Mouse (Mus musculus) cerebral cortex, adult 2 months (tissue): ENCODE data around the gene Trmt1.

Experiments
- WGBS: fragments of 180-500 bp; shearing (Covaris S2); methylation state at CpG from one replicate; pipeline ENCODE4 v1.1.7; 2018; 5-methylcytosine and 5-hydroxymethylcytosine counted together

The Trmt1 gene

DNA sequence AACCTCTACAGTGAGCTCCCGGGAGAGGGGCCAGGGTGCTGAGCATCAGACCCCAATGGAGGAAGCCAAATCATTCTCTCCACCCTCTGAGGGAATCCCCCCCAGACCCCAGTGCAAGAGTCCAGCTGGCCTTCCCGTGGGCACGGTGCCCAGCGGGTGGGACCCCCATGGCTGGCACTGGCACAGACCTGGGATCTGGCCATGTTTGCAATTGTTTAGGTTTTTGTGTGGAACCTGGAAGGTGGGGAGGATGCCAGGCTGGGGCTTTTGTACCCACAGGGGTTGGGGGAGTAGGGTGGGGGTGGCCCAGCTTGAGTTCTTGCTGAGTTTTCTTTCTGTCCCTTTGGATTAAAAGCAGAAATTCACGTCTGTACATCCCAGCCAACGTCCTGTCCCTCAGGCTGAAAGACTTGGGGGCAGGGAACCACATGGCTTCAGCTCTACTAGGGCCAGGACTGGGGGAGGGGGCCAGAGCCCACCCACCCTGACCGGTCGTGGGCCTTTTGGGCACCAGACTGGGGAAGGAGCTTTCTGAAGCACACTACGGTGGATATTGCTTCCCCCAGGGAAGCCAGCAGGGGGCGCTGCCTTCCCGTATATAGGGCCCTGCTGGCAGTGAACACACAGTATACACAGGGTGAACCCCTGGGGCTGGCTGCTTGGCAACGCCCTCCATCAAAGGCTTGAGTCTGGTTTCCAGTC is 22.8 kb downstream of the Trmt1 start:
- 13% methylated on average over 12 of the region's 12 CpGs for WGBS

DNA sequence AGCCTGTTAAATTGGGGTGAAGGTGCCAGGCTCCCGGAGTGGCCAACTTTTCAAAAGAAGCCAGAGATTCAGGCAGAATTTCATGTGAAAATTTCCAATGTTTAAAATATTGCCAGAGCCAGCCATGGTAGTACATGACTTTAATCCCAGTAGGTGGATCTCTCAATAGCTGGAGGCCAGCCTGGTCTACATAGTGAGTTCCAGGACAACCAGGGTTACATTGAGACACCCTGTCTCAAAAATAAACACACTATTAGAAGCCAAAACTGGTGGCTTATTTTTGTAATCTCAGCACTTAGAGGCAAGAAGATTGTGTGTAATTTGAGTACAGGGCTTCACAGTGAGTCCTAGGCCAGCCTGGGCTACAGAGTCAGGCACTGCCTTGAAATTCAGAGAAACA is 23.8 kb downstream of the Trmt1 start:
- whole genome bisulfite sequencing = 68% methylated on average over 1 of the region's 1 CpGs

DNA sequence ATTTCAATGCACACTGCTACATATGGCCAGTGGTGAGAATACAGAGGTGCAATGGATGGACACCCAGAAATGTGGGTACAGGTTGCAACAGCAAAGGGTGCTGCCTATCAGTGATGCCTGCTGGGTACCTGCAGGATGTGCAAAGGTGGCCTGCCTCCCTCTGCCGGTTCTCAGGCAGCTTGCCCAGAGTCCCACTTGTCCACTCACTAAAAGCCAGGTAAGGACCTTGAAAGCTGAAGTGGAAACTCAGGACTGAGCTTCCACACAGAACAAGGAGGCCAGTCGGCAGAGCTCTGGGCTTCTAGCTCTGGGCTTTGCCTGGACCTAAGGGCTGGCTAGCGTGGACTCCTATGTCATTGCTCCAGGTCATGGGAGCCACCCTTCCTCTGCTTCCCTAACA is 25.2 kb downstream of the Trmt1 start:
- WGBS = 36% methylated on average over 3 of the region's 3 CpGs

- WGBS = 15% methylated on average over 11 of the region's 11 CpGs
These were observed 26.0 kb downstream of the Trmt1 start for GRCm38 (mm10) chr8:84711933-84712758.

GRCm38 (mm10) chr8:84712759-84713120 is 26.6 kb downstream of the Trmt1 start:
- 17% methylated on average over 3 of the region's 3 CpGs for WGBS

DNA sequence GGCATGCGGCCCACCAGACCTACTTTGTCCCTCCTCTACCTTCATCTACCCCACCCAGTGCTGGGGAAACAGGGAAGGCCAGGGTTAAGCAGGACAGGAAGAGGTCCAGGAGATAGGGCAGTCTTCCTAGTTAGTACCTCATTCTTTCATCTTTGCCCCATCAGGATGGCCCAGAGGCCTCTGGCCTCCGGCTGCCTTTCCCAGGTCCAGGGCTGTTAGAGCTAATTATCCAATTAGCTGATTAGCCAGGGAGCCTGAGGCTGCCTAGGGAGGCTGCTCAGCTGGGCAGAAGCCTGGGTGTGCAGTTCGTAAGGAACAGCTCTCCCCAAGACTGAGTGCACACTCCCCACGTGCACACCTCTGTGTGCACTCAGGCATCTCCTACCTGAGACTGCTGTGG is 27.3 kb downstream of the Trmt1 start:
- WGBS = 53% methylated on average over 4 of the region's 4 CpGs

DNA sequence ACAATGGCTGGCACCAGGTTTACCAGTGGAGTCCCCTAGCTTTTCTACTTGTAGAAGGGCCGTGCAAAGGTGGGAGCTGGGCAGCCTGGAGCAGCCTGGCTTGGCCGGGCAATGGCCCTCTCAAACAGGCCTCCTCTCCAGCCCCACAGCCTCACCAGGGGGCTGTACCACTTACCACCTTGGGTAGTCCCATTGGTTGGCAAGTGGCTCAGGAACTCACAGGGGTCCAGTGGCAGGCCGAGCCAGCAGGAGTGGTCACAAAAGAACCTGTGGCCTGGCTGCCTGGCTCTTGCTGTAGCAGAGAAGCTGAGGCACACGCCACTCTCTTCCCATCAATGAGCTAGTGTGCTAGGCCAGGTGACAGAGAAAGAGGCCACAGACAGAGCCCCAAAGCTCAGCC is 28.1 kb downstream of the Trmt1 start:
- WGBS = 65% methylated on average over 4 of the region's 4 CpGs

DNA sequence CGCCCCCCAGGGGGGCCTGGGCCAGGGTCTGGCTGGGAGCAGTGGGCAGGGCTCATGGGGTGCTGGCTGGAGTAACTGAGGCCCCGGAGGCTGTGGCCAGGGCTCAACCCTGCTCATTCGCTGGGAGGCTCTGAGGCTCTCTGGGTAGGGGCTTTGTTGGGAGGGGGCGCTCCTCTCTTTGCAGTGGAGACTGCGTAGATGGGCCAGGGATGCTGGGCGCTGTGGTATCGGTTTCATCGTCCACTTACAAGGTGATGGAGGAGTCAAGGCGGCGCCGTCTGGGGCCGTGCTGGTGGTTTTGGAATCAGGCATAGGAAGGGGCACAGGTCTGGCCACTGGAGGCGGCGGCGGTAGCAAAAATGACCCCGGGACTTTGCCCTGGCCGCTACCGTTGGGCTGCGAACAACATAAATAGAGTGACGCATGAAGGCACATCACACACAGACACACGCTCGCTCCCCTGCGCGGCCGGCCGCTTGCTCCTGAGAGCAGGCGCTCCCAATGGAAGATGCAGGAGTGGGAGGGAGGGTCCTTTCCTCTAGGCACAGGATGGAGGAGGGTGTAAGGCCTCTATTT is 29.9 kb downstream of the Trmt1 start:
- WGBS = 49% methylated on average over 27 of the region's 27 CpGs

- 59% methylated on average over 11 of the region's 11 CpGs for WGBS
These were observed 30.7 kb downstream of the Trmt1 start for GRCm38 (mm10) chr8:84716790-84717189.

GRCm38 (mm10) chr8:84718476-84718875 is 32.4 kb downstream of the Trmt1 start:
- 69% methylated on average over 5 of the region's 5 CpGs for WGBS

DNA sequence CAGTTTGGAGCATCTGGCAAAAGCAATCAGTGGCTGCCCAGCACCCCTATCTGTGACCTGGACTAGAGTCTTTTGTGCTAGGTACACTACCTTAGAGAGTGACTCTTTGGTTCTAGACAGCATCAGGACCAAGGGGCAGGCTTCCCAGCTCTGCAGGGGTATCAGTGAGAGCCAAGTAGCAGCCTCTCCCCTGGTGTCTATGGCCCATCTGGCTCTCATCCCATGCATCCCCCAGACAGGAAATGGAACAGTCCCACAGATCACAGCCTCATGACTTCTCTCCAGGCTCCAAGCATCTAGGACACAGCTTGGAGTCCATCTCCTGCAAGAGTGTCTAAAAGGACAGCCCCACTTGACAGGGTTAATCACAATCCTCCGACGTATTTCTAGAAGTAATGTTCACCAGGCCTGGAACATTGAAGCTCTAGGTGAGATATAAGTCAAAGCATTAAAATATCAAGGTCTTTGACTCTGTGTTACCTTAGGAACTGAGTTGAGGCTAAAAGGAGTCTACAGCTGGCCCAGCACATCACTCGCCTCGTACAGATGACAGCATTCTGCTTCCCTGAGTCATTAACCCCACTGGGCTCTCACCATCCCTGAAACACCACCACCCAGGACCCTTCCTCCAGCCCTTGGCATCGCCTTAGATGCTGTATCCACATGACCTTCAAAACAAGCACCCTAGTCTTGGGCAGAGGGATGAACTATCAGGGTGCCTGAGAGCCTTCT is 33.0 kb downstream of the Trmt1 start:
- WGBS = 64% methylated on average over 5 of the region's 5 CpGs

- 36% methylated on average over 6 of the region's 6 CpGs for WGBS
These were observed 36.4 kb downstream of the Trmt1 start for GRCm38 (mm10) chr8:84722530-84722849.

DNA sequence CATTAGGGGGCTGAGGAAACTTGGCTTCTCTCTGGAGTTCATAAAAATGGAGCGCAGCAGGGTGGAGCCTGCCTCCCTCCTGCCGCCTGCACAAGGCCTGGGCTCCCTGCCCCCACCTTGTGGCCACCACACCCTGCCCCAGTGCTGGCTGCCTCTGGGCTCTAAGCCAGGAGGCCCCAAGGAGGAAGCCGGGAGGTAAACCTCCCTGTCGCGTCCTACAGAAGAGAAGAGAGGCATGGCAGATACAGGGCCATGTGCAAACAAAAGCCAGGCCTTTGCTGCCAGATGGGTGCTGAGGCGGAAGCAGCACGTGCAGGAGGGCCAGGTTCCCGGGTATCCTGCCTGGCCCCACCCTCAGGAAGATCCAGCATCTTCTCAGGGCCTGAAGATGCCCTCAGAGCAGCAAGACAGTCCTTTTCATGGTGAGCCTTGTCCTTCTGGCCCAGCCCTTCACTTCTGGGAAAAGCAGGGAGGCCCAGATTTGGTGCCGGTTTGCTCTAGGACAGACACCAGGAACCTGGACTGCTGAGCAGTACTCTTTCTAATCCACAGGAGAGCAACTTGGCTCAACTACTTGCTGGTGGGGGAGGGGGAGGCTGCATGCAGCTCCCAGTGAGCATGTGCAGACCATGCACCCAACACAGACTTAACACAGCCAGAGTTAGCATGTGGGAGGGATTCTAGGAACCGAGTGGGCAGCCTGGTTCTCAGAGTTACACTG is 36.9 kb downstream of the Trmt1 start, which contains the start of gene G430095P16Rik:
G430095P16Rik (plus strand) TSS at position 158 of the 721 bp plus-strand sequence.
- 12% methylated on average over 10 of the region's 10 CpGs for WGBS

GRCm38 (mm10) chr8:84723571-84723900 is 37.4 kb downstream of the Trmt1 start:
- 23% methylated on average over 7 of the region's 7 CpGs for WGBS

- 44% methylated on average over 9 of the region's 9 CpGs for WGBS
These were observed 38.6 kb downstream of the Trmt1 start for GRCm38 (mm10) chr8:84724683-84725082.

- 41% methylated on average over 10 of the region's 10 CpGs for WGBS
These were observed 39.3 kb downstream of the Trmt1 start for GRCm38 (mm10) chr8:84725246-84725940.

GRCm38 (mm10) chr8:84725941-84726259 is 39.8 kb downstream of the Trmt1 start:
- WGBS = 8% methylated on average over 3 of the region's 3 CpGs

DNA sequence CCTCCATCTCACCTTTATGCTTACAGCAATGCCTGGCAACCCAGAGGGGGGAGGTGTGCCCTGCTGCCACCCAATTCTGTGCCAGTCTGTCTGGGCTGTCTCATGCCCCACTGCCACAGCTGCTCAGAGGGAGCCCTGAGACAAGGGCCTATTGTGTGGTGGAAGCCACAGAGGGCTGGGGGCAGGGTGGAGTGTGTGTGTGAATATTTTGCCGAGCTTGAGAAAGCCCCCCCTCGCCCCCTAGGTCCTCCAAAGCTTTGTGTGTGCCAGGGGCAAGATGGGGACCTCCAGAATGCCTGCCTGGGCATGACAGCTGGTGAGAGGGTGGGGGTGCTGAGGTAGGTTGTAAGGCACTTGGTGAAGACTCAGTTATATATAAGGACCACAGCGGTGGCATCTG is 42.4 kb downstream of the Trmt1 start:
- 28% methylated on average over 3 of the region's 3 CpGs for WGBS

DNA sequence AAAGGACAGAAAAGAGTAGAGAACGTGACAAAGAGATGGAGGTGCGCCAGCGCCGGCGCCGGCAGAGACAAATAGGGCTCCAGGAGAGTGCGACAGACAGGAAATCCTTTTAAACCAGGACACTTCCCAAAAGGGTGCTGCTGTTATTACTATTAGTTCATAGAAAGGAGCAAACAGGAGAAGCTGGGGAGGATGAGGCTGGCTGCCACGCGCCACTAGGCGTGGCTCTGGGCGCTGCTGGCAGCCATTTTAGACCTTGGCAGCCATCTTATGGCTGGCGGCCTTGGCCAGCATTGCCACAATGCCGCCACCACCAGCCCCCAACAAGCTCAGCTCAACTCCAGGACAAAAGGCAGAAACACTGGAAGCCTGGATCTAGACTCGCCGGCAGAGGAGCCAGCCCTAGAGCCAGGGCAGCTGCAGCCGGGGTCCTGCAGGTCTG is 43.8 kb downstream of the Trmt1 start:
- WGBS = 29% methylated on average over 16 of the region's 16 CpGs

- 27% methylated on average over 9 of the region's 9 CpGs for WGBS
These were observed 44.6 kb downstream of the Trmt1 start for GRCm38 (mm10) chr8:84730541-84731370.
